Mouse (Mus musculus): ENCODE measurements around the gene Krt2. TPM values are rescaled to one million over a fixed set of nuclear protein-coding genes. Genes with fewer than 3 reads are reported as not detected.

Gene Krt2
- polyA plus RNA-seq, 1 experiment from 2014 or later: not detected

Other genes starting within 250 kb of the Krt2 start
- gene Krt75, start 244.3 kb downstream of the Krt2 start, polyA plus RNA-seq (2015; fragmentation: Nextera tagmentation; extraction: Ambion mirVana): 0.07 and 0.08 TPM in 2 replicates
- not detected in 2 replicates for gene Gm5414, start 190.0 kb downstream of the Krt2 start, polyA plus RNA-seq (2015; fragmentation: Nextera tagmentation; extraction: Ambion mirVana)
- gene Gm5478, start 170.8 kb downstream of the Krt2 start, polyA plus RNA-seq (2015; fragmentation: Nextera tagmentation; extraction: Ambion mirVana): not detected in 2 replicates
- not detected in 2 replicates for gene Krt6b, start 137.9 kb downstream of the Krt2 start, polyA plus RNA-seq (2015; fragmentation: Nextera tagmentation; extraction: Ambion mirVana)
- 0.12 TPM in 1 of 2 replicates, not detected in the other for gene Krt6a, start 123.9 kb downstream of the Krt2 start, polyA plus RNA-seq (2015; fragmentation: Nextera tagmentation; extraction: Ambion mirVana)
- 1.1 and 4.4 TPM in 2 replicates for gene Krt5, start 105.3 kb downstream of the Krt2 start, polyA plus RNA-seq (2015; fragmentation: Nextera tagmentation; extraction: Ambion mirVana)
- gene Krt71, start 75.1 kb downstream of the Krt2 start, polyA plus RNA-seq (2015; fragmentation: Nextera tagmentation; extraction: Ambion mirVana): 0.34 TPM in 1 of 2 replicates, not detected in the other
- not detected in 2 replicates for gene Krt72, start 31.7 kb downstream of the Krt2 start, polyA plus RNA-seq (2015; fragmentation: Nextera tagmentation; extraction: Ambion mirVana)
- 0.43 and 0.44 TPM in 2 replicates for gene Krt73, start 15.8 kb downstream of the Krt2 start, polyA plus RNA-seq (2015; fragmentation: Nextera tagmentation; extraction: Ambion mirVana)
- gene Krt1, start 32.6 kb upstream of the Krt2 start, polyA plus RNA-seq (2015; fragmentation: Nextera tagmentation; extraction: Ambion mirVana): 7.0 and 8.6 TPM in 2 replicates
- 0.12 and 0.13 TPM in 2 replicates for gene Krt77, start 51.5 kb upstream of the Krt2 start, polyA plus RNA-seq (2015; fragmentation: Nextera tagmentation; extraction: Ambion mirVana)
- gene Krt76, start 74.8 kb upstream of the Krt2 start, polyA plus RNA-seq (2015; fragmentation: Nextera tagmentation; extraction: Ambion mirVana): not detected in 2 replicates
- gene Krt4, start 106.6 kb upstream of the Krt2 start, polyA plus RNA-seq (2015; fragmentation: Nextera tagmentation; extraction: Ambion mirVana): 0.11 TPM in 1 of 2 replicates, not detected in the other
- 0.32 TPM in 2 replicates for gene Krt79, start 122.2 kb upstream of the Krt2 start, polyA plus RNA-seq (2015; fragmentation: Nextera tagmentation; extraction: Ambion mirVana)
- gene Krt78, start 136.1 kb upstream of the Krt2 start, polyA plus RNA-seq (2015; fragmentation: Nextera tagmentation; extraction: Ambion mirVana): not detected in 2 replicates
- 0.82 and 4.3 TPM in 2 replicates for gene Krt8, start 186.3 kb upstream of the Krt2 start, polyA plus RNA-seq (2015; fragmentation: Nextera tagmentation; extraction: Ambion mirVana)
- gene Krt18, start 210.0 kb upstream of the Krt2 start, polyA plus RNA-seq (2015; fragmentation: Nextera tagmentation; extraction: Ambion mirVana): 1.4 and 3.8 TPM in 2 replicates